Comparison of ENCODE assay signal across 24 mouse cellular contexts in genomic region chr2:112656131-112656530, GRCm38 (mm10).
DNase-seq lines count a peak whose midpoint lies in the region; ATAC-seq and TF ChIP-seq lines count a peak whose summit lies in the region.
"Had no signal": no experiment of that assay in that cellular context is flagged by ENCODE, and none has a peak within 500 bp of the region (broad histone marks: within the 10 kb centered on the region; RNA-seq: fewer than 3 reads in every experiment).

No protein-coding gene starts in this region.

- no peak overlapping the region for H3K4me3 ChIP-seq in ES-E14 (ENCODE audit: insufficient read depth in 1 of 2, low read depth in 1 of 2, low read length in 2 of 2, poor library complexity in 1 of 2, severe bottlenecking in 1 of 2)
- no peak overlapping the region for H3K4me3 ChIP-seq in midbrain, postnatal 0 days (ENCODE audit: low read depth, low read length)
- H3K4me3 ChIP-seq in hindbrain, embryonic 14.5 days (replicated peaks; ENCODE audit: low read length): no peak overlapping the region
- H3K4me3 ChIP-seq: embryonic facial prominence, embryonic 12.5 days; embryonic facial prominence, embryonic 15.5 days; heart, adult 2 months; hindbrain, embryonic 12.5 days had no signal

- TF ChIP-seq CTCF in midbrain, postnatal 0 days (IDR thresholded peaks at IDR 0.05): no peak

- DNase-seq in ES-E14 (ENCODE audit: low read depth, low spot score) (no peak), R1 (ENCODE audit: low read depth, low spot score) (peak; percentile 59)
- no peak for DNase-seq in midbrain, postnatal 0 days (ENCODE audit: low spot score)
- no peak for DNase-seq in frontal cortex, postnatal 10 days (ENCODE audit: low spot score in 2 of 2)
- DNase-seq in hindbrain, embryonic 14.5 days (ENCODE audit: low spot score): no peak
- DNase-seq: adrenal gland, postnatal 10 days; adrenal gland, postnatal 36 days; cerebellum, adult 2 months; cerebellum, adult 9-11 months; cerebellum, postnatal 25 days; forebrain, postnatal 0 days; gastrocnemius, postnatal 10 days; gastrocnemius, postnatal 36 days; heart, adult 2 months; kidney, adult 18-20 months had no signal

- no peaks in the 10 kb centered on the region for H3K36me3 ChIP-seq in ES-E14 (ENCODE audit: control insufficient read depth, insufficient read depth, low read length, poor library complexity, severe bottlenecking)
- H3K36me3 ChIP-seq in midbrain, postnatal 0 days (ENCODE audit: insufficient read depth, low read length): no peaks in the 10 kb centered on the region
- H3K36me3 ChIP-seq in hindbrain, embryonic 14.5 days (replicated peaks; ENCODE audit: control insufficient read depth, insufficient read depth): no peaks in the 10 kb centered on the region
- H3K36me3 ChIP-seq: embryonic facial prominence, embryonic 12.5 days; embryonic facial prominence, embryonic 15.5 days; hindbrain, embryonic 12.5 days had no signal

- H3K4me1 ChIP-seq in ES-E14 (ENCODE audit: control insufficient read depth in 2 of 2, insufficient read depth in 2 of 2, low read length in 2 of 2, poor library complexity in 1 of 2): peaks cover 2 to 3% of the 10 kb centered on the region in 2 experiments; a peak in 1 of 4 replicates
- no peaks in the 10 kb centered on the region for H3K4me1 ChIP-seq in midbrain, postnatal 0 days (ENCODE audit: insufficient read depth, low read length)
- H3K4me1 ChIP-seq in hindbrain, embryonic 14.5 days (replicated peaks; ENCODE audit: control insufficient read depth, insufficient read depth, low read length): no peaks in the 10 kb centered on the region
- H3K4me1 ChIP-seq: embryonic facial prominence, embryonic 12.5 days; embryonic facial prominence, embryonic 15.5 days; hindbrain, embryonic 12.5 days had no signal

- no peak overlapping the region for H3K4me2 ChIP-seq in midbrain, postnatal 0 days (ENCODE audit: low read depth, low read length, poor library complexity, severe bottlenecking)
- no peak overlapping the region for H3K4me2 ChIP-seq in hindbrain, embryonic 14.5 days (replicated peaks)
- H3K4me2 ChIP-seq: embryonic facial prominence, embryonic 12.5 days; embryonic facial prominence, embryonic 15.5 days; heart, embryonic 11.5 days; hindbrain, embryonic 12.5 days had no signal

- no peak overlapping the region for H3K27ac ChIP-seq in ES-E14 (ENCODE audit: insufficient read depth, low read depth, low read length, poor library complexity, severe bottlenecking)
- H3K27ac ChIP-seq in midbrain, postnatal 0 days (ENCODE audit: low read depth, low read length): no peak overlapping the region
- H3K27ac ChIP-seq in hindbrain, embryonic 14.5 days: no peak overlapping the region
- H3K27ac ChIP-seq: embryonic facial prominence, embryonic 12.5 days; embryonic facial prominence, embryonic 15.5 days; heart, adult 2 months; hindbrain, embryonic 12.5 days had no signal

- ATAC-seq in CD4-positive, CD25-positive, alpha-beta regulatory T cell, adult 4 months: peak; percentile 43
- no peak for ATAC-seq in midbrain, postnatal 0 days (ENCODE audit: low FRiP score)
- no peak for ATAC-seq in hindbrain, embryonic 14.5 days (ENCODE audit: low FRiP score)
- ATAC-seq: activated CD4-positive, CD25-positive, alpha-beta regulatory T cell, adult 4 months; forebrain, embryonic 14.5 days; forebrain, postnatal 0 days; hindbrain, embryonic 16.5 days; intestine, embryonic 16.5 days had no signal

- no peaks in the 10 kb centered on the region for H3K27me3 ChIP-seq in midbrain, postnatal 0 days (ENCODE audit: insufficient read depth, low read length)
- H3K27me3 ChIP-seq in hindbrain, embryonic 14.5 days (ENCODE audit: control insufficient read depth, insufficient read depth, low read length): no peaks in the 10 kb centered on the region
- H3K27me3 ChIP-seq: embryonic facial prominence, embryonic 12.5 days; embryonic facial prominence, embryonic 15.5 days; hindbrain, embryonic 12.5 days had no signal

- H3K9me3 ChIP-seq in ES-E14 (ENCODE audit: control insufficient read depth, insufficient read depth, low read depth, low read length): no peaks in the 10 kb centered on the region
- H3K9me3 ChIP-seq in midbrain, postnatal 0 days (ENCODE audit: low read length): no peaks in the 10 kb centered on the region
- no peaks in the 10 kb centered on the region for H3K9me3 ChIP-seq in hindbrain, embryonic 14.5 days (ENCODE audit: control insufficient read depth, low read length)
- H3K9me3 ChIP-seq: embryonic facial prominence, embryonic 12.5 days; embryonic facial prominence, embryonic 15.5 days; hindbrain, embryonic 12.5 days had no signal

- in situ Hi-C loops in ES-E14 (cut with MboI; ENCODE audit: low sequenced_read_pairs in 2 of 2, unreplicated experiment in 2 of 2): no loop called here

- 67% methylated on average over 5 of the region's 5 CpGs for WGBS in midbrain, postnatal 0 days
- WGBS in hindbrain, embryonic 14.5 days: 67% methylated on average over 5 of the region's 5 CpGs

- H3K9ac ChIP-seq in ES-E14 (ENCODE audit: insufficient read depth, low read depth, low read length, poor library complexity, severe bottlenecking): no peak overlapping the region
- H3K9ac ChIP-seq in midbrain, postnatal 0 days (replicated peaks; ENCODE audit: low read length, poor library complexity, severe bottlenecking): no peak overlapping the region
- H3K9ac ChIP-seq in hindbrain, embryonic 14.5 days: no peak overlapping the region
- H3K9ac ChIP-seq: embryonic facial prominence, embryonic 12.5 days; embryonic facial prominence, embryonic 15.5 days; forebrain, postnatal 0 days; hindbrain, embryonic 12.5 days had no signal

TF ChIP-seq in ES-E14, 5 proteins besides CTCF, POLR2A, EP300 and RAD21:
- TF ChIP-seq ZNF384 (IDR thresholded peaks at IDR 0.05; ENCODE audit: low read depth, low read length) (0 out of 2 replicates have a peak, but pooled peaks have one; percentile 52), CHD2 (IDR thresholded peaks at IDR 0.05; ENCODE audit: low read depth, low read length) (no peak)
TF ChIP-seq in ES-E14: peak in this region for 1.
